Mouse (Mus musculus): ENCODE measurements around the gene Ankmy1. TPM values are rescaled to one million over a fixed set of nuclear protein-coding genes. Genes with fewer than 3 reads are reported as not detected.
A peak's percentile ranks its signal among the peaks of the same experiment; 100 is the strongest.

The Ankmy1 gene
- 0.16 and 0.34 TPM in 2 replicates for polyA plus RNA-seq (2015; fragmentation: Nextera tagmentation; extraction: Ambion mirVana)

- Histone ChIP-seq H3K9ac (no peak within 1 kb of the TSS), H3K4me3 (replicated peaks) (peak within 1 kb of the TSS; percentile 19), H3K27ac (no peak within 1 kb of the TSS), H3K36me3 (no peaks in the 10 kb centered on the region), H3K4me1 (replicated peaks) (peaks cover 13% of the 10 kb centered on the region), H3K9me3 (no peaks in the 10 kb centered on the region), H3K27me3 (replicated peaks) (0 out of 2 replicates have a peak, but pooled peaks cover 6% of the 10 kb centered on the region), H3K4me2 (replicated peaks) (peak within 1 kb of the TSS; percentile 56)
- WGBS, result 2% methylated on average over 15 of the region's 15 CpGs
- ATAC-seq, result peak; percentile 57
Measured at GRCm38 (mm10) chr1:92902786-92903185, at the start of gene Ankmy1. Ankmy1 (minus strand) TSS chr1:92902906.

- H3K36me3 ChIP-seq, result no peaks in the 10 kb centered on the region
- H3K4me3 ChIP-seq (replicated peaks), result peak within 1 kb of the TSS; percentile 37
- 42% methylated on average over 5 of the region's 5 CpGs for WGBS
- no peaks in the 10 kb centered on the region for H3K27me3 ChIP-seq (replicated peaks)
- 0 out of 2 replicates have a peak, but pooled peaks cover 4% of the 10 kb centered on the region for H3K4me1 ChIP-seq (replicated peaks)
- peak; percentile 93 for ATAC-seq
- no peaks in the 10 kb centered on the region for H3K9me3 ChIP-seq
- peak within 1 kb of the TSS; percentile 49; the same call in 1 of the 2 replicates for H3K9ac ChIP-seq
- H3K27ac ChIP-seq, result peak within 1 kb of the TSS; percentile 56
- peak within 1 kb of the TSS; percentile 54 for H3K4me2 ChIP-seq (replicated peaks)
Measured at GRCm38 (mm10) chr1:92950607-92951006, 47.9 kb upstream of the Ankmy1 start, which contains the start of gene Gpr35. Gpr35 (plus strand) TSS chr1:92950865.

- H3K27me3 ChIP-seq (replicated peaks), result no peaks in the 10 kb centered on the region
- peak overlapping the region; percentile 40; the same call in 1 of the 2 replicates for H3K27ac ChIP-seq
- 0 out of 2 replicates have a peak, but pooled peaks cover 4% of the 10 kb centered on the region for H3K4me1 ChIP-seq (replicated peaks)
- H3K9ac ChIP-seq, result no peak overlapping the region
- peaks cover 9% of the 10 kb centered on the region; the same call in 1 of the 2 replicates for H3K36me3 ChIP-seq
- WGBS, result 56% methylated on average over 6 of the region's 6 CpGs
- peak overlapping the region; percentile 37 for H3K4me3 ChIP-seq (replicated peaks)
- ATAC-seq, result peak; percentile 24; the same call in 1 of the 2 replicates
- H3K4me2 ChIP-seq (replicated peaks), result peak overlapping the region; percentile 54
- no peaks in the 10 kb centered on the region for H3K9me3 ChIP-seq
Measured at GRCm38 (mm10) chr1:92949426-92949825, 46.7 kb upstream of the Ankmy1 start.

GRCm38 (mm10) chr1:92947966-92948365, 45.3 kb upstream of the Ankmy1 start:
- Histone ChIP-seq H3K27ac (no peak overlapping the region), H3K27me3 (replicated peaks) (no peaks in the 10 kb centered on the region), H3K36me3 (peaks cover 13% of the 10 kb centered on the region), H3K4me3 (replicated peaks) (no peak overlapping the region), H3K9ac (no peak overlapping the region), H3K4me2 (replicated peaks) (no peak overlapping the region), H3K4me1 (replicated peaks) (0 out of 2 replicates have a peak, but pooled peaks cover 4% of the 10 kb centered on the region), H3K9me3 (no peaks in the 10 kb centered on the region)
- 95% methylated on average over 3 of the region's 3 CpGs for WGBS
- no peak for ATAC-seq

- Histone ChIP-seq H3K4me1 (replicated peaks) (no peaks in the 10 kb centered on the region), H3K27ac (no peak overlapping the region), H3K4me2 (replicated peaks) (no peak overlapping the region), H3K9ac (no peak overlapping the region), H3K9me3 (no peaks in the 10 kb centered on the region), H3K4me3 (replicated peaks) (no peak overlapping the region), H3K36me3 (peaks cover 32% of the 10 kb centered on the region), H3K27me3 (replicated peaks) (no peaks in the 10 kb centered on the region)
- 94% methylated on average over 19 of the region's 19 CpGs for WGBS
- ATAC-seq, result no peak
Measured at GRCm38 (mm10) chr1:92943219-92943989, 40.7 kb upstream of the Ankmy1 start.

GRCm38 (mm10) chr1:92939746-92940145, 37.0 kb upstream of the Ankmy1 start:
- Histone ChIP-seq H3K4me1 (replicated peaks) (peaks cover 11% of the 10 kb centered on the region), H3K4me3 (replicated peaks) (no peak overlapping the region), H3K27me3 (replicated peaks) (no peaks in the 10 kb centered on the region), H3K27ac (no peak overlapping the region), H3K4me2 (replicated peaks) (no peak overlapping the region), H3K9ac (no peak overlapping the region), H3K36me3 (peaks cover 29% of the 10 kb centered on the region), H3K9me3 (no peaks in the 10 kb centered on the region)
- WGBS, result 94% methylated on average over 4 of the region's 4 CpGs
- ATAC-seq, result no peak

- no peaks in the 10 kb centered on the region for H3K9me3 ChIP-seq
- no peak overlapping the region for H3K4me3 ChIP-seq (replicated peaks)
- H3K27ac ChIP-seq, result 0 out of 2 replicates have a peak overlapping the region, but pooled peaks have one; percentile 28
- H3K9ac ChIP-seq, result no peak overlapping the region
- no peaks in the 10 kb centered on the region for H3K27me3 ChIP-seq (replicated peaks)
- 0 out of 2 replicates have a peak, but pooled peaks have one; percentile 5 for ATAC-seq
- H3K4me2 ChIP-seq (replicated peaks), result 0 out of 2 replicates have a peak overlapping the region, but pooled peaks have one; percentile 17
- H3K4me1 ChIP-seq (replicated peaks), result peaks cover 16% of the 10 kb centered on the region
- H3K36me3 ChIP-seq, result peaks cover 22% of the 10 kb centered on the region
- 84% methylated on average over 3 of the region's 3 CpGs for WGBS
Measured at GRCm38 (mm10) chr1:92937797-92938196, 35.1 kb upstream of the Ankmy1 start.

GRCm38 (mm10) chr1:92936467-92936866, 33.8 kb upstream of the Ankmy1 start:
- WGBS, result 72% methylated on average over 3 of the region's 3 CpGs
- H3K4me2 ChIP-seq (replicated peaks), result peak overlapping the region; percentile 87; the same call in 1 of the 2 replicates
- H3K9me3 ChIP-seq, result no peaks in the 10 kb centered on the region
- peaks cover 16% of the 10 kb centered on the region for H3K4me1 ChIP-seq (replicated peaks)
- peaks cover 18% of the 10 kb centered on the region for H3K36me3 ChIP-seq
- no peak overlapping the region for H3K9ac ChIP-seq
- no peak overlapping the region for H3K4me3 ChIP-seq (replicated peaks)
- ATAC-seq, result no peak
- H3K27ac ChIP-seq, result no peak overlapping the region
- no peaks in the 10 kb centered on the region for H3K27me3 ChIP-seq (replicated peaks)

GRCm38 (mm10) chr1:92935977-92936376, 33.3 kb upstream of the Ankmy1 start:
- Histone ChIP-seq H3K4me1 (replicated peaks) (peaks cover 16% of the 10 kb centered on the region), H3K36me3 (peaks cover 18% of the 10 kb centered on the region), H3K9ac (0 out of 2 replicates have a peak overlapping the region, but pooled peaks have one; percentile 86), H3K27ac (no peak overlapping the region), H3K27me3 (replicated peaks) (no peaks in the 10 kb centered on the region), H3K4me2 (replicated peaks) (peak overlapping the region; percentile 87), H3K4me3 (replicated peaks) (peak overlapping the region; percentile 69; the same call in 1 of the 2 replicates), H3K9me3 (no peaks in the 10 kb centered on the region)
- ATAC-seq, result no peak
- WGBS, result 34% methylated on average over 2 of the region's 2 CpGs

- peak overlapping the region; percentile 86 for H3K9ac ChIP-seq
- no peak for ATAC-seq
- peak overlapping the region; percentile 69 for H3K4me3 ChIP-seq (replicated peaks)
- peak overlapping the region; percentile 98 for H3K27ac ChIP-seq
- WGBS, result 17% methylated on average over 10 of the region's 10 CpGs
- peaks cover 16% of the 10 kb centered on the region for H3K36me3 ChIP-seq
- no peaks in the 10 kb centered on the region for H3K9me3 ChIP-seq
- H3K4me1 ChIP-seq (replicated peaks), result peaks cover 16% of the 10 kb centered on the region
- no peaks in the 10 kb centered on the region for H3K27me3 ChIP-seq (replicated peaks)
- peak overlapping the region; percentile 87 for H3K4me2 ChIP-seq (replicated peaks)
Measured at GRCm38 (mm10) chr1:92935054-92935962, 32.6 kb upstream of the Ankmy1 start.

GRCm38 (mm10) chr1:92934182-92934827, 31.6 kb upstream of the Ankmy1 start, which contains the start of gene Capn10:
Capn10 (plus strand) TSS chr1:92934376.
- ATAC-seq, result peak; percentile 99
- no peaks in the 10 kb centered on the region for H3K9me3 ChIP-seq
- WGBS, result under 1% methylated on average over 45 of the region's 45 CpGs
- peak within 1 kb of the TSS; percentile 86 for H3K9ac ChIP-seq
- peak within 1 kb of the TSS; percentile 98 for H3K27ac ChIP-seq
- 0 out of 2 replicates have a peak, but pooled peaks cover 7% of the 10 kb centered on the region for H3K36me3 ChIP-seq
- peak within 1 kb of the TSS; percentile 87 for H3K4me2 ChIP-seq (replicated peaks)
- no peaks in the 10 kb centered on the region for H3K27me3 ChIP-seq (replicated peaks)
- peaks cover 16% of the 10 kb centered on the region for H3K4me1 ChIP-seq (replicated peaks)
- H3K4me3 ChIP-seq (replicated peaks), result peak within 1 kb of the TSS; percentile 69

Measured in intestine, embryonic 15.5 days (tissue).